Mouse (Mus musculus): ENCODE results near the gene Smarcc1. TPM values are rescaled to one million over a fixed set of nuclear protein-coding genes. Genes with fewer than 3 reads are reported as not detected.

Gene Smarcc1
- total and polyA plus RNA-seq, 3 experiments, result 35.5 to 488 (median 79.0) TPM

DNA sequence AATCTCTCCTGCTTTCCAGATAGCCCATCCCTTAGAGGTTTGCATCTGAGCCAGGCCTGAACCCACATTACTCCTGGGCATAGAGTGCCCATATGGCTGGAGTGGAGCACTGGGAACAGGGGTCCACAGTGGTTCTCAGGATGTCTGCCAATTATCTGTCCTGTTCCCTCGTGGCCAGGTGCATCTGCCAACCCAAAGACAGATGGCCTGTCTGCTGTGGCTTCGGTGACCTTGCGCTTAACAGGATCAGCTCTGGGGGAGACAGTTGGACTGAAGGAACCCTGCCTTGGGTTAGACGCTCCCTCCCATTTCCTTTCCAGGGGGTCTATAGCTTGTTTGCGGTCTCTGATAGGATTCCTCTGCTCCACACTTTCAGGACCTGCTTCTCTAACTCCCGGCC lies 141.1 kb downstream of the Smarcc1 start:
- Histone ChIP-seq H3K27me3 (ENCODE audit: control insufficient read depth in 1 of 2, insufficient read depth in 2 of 2, low read length in 2 of 2) (no peaks in the 10 kb centered on the region; a peak in 1 of 4 replicates), H3K79me2 (ENCODE audit: control insufficient read depth, insufficient read depth, low read length, poor library complexity) (no peaks in the 10 kb centered on the region), H3K27ac (ENCODE audit: control insufficient read depth, low read depth, low read length) (no peak overlapping the region), H3K9ac (ENCODE audit: control insufficient read depth, low read depth, low read length, poor library complexity, severe bottlenecking) (no peak overlapping the region), H3K9me3 (replicated peaks; ENCODE audit: insufficient read depth, low read length) (no peaks in the 10 kb centered on the region), H3K4me3 (ENCODE audit: control insufficient read depth in 1 of 2, insufficient read depth in 1 of 2, low read depth in 2 of 2, low read length in 2 of 2) (no peak overlapping the region), H3K36me3 (ENCODE audit: control insufficient read depth in 1 of 2, insufficient read depth in 2 of 2, low read length in 2 of 2) (no peaks in the 10 kb centered on the region), H3K4me1 (ENCODE audit: control insufficient read depth in 1 of 2, insufficient read depth in 2 of 2, low read length in 2 of 2) (no peaks in the 10 kb centered on the region)
- TF ChIP-seq CTCF (IDR thresholded peaks at IDR 0.05 in 2 of 3, conservative IDR thresholded peaks at IDR 0.05 in 1 of 3; ENCODE audit: control insufficient read depth in 1 of 3, insufficient read depth in 1 of 3, low read depth in 2 of 3, low read length in 3 of 3, poor library complexity in 1 of 3, severe bottlenecking in 1 of 3), result no peak
- TF ChIP-seq MYC (IDR thresholded peaks at IDR 0.05; ENCODE audit: low read depth, low read length), result no peak
- TF ChIP-seq MXI1 (IDR thresholded peaks at IDR 0.05; ENCODE audit: low read depth, low read length), result no peak
- TF ChIP-seq CHD1 (IDR thresholded peaks at IDR 0.05; ENCODE audit: low read depth, low read length), result no peak
- TF ChIP-seq RCOR1 (IDR thresholded peaks at IDR 0.05; ENCODE audit: low read depth, low read length), result no peak
- TF ChIP-seq NRF1 (IDR thresholded peaks at IDR 0.05; ENCODE audit: insufficient read depth, low read depth, low read length, poor library complexity, severe bottlenecking), result no peak
- no peak for TF ChIP-seq POLR2A (IDR thresholded peaks at IDR 0.05; ENCODE audit: control insufficient read depth in 1 of 2, insufficient read depth in 1 of 2, low read depth in 1 of 2, low read length in 2 of 2, poor library complexity in 1 of 2)
- TF ChIP-seq SIN3A (IDR thresholded peaks at IDR 0.05; ENCODE audit: low read length), result no peak
- no peak for TF ChIP-seq NELFE (IDR thresholded peaks at IDR 0.05; ENCODE audit: low read depth, low read length)
- no peak for TF ChIP-seq SMC3 (IDR thresholded peaks at IDR 0.05; ENCODE audit: low read depth, low read length)
- TF ChIP-seq ETS1 (IDR thresholded peaks at IDR 0.05; ENCODE audit: low read depth, low read length), result no peak
- no peak for TF ChIP-seq GABPA (IDR thresholded peaks at IDR 0.05; ENCODE audit: low read depth, low read length)
- no peak for TF ChIP-seq ELF1 (IDR thresholded peaks at IDR 0.05; ENCODE audit: low read depth, low read length)
- TF ChIP-seq MYB (IDR thresholded peaks at IDR 0.05; ENCODE audit: low read depth, low read length), result no peak
- TF ChIP-seq MAX (IDR thresholded peaks at IDR 0.05; ENCODE audit: low read length), result no peak
- no peak for TF ChIP-seq ZC3H11A (IDR thresholded peaks at IDR 0.05; ENCODE audit: low read depth, low read length)
- no peak for TF ChIP-seq JUND (IDR thresholded peaks at IDR 0.05; ENCODE audit: low read depth, low read length)
- DNase-seq (ENCODE audit: low read depth, low spot score), result no peak

GRCm38 (mm10) chr9:110259118-110259517 lies 141.6 kb downstream of the Smarcc1 start:
- no peak overlapping the region for H3K27ac ChIP-seq (ENCODE audit: control insufficient read depth, low read depth, low read length)
- no peak for DNase-seq (ENCODE audit: low read depth, low spot score)
- TF ChIP-seq POLR2A (IDR thresholded peaks at IDR 0.05; ENCODE audit: control insufficient read depth in 1 of 2, insufficient read depth in 1 of 2, low read depth in 1 of 2, low read length in 2 of 2, poor library complexity in 1 of 2) (no peak), ZKSCAN1 (IDR thresholded peaks at IDR 0.05; ENCODE audit: low read depth, low read length) (peak; percentile 79), MEF2A (IDR thresholded peaks at IDR 0.05; ENCODE audit: extremely low read depth, insufficient replicate concordance, low read depth, low read length, poor library complexity, severe bottlenecking) (no peak), MAFK (IDR thresholded peaks at IDR 0.05; ENCODE audit: borderline replicate concordance, low read depth, low read length) (no peak), POLR2AphosphoS5 (IDR thresholded peaks at IDR 0.05; ENCODE audit: borderline replicate concordance, low read depth, low read length) (no peak), USF1 (IDR thresholded peaks at IDR 0.05; ENCODE audit: low read depth, low read length) (no peak), MAX (IDR thresholded peaks at IDR 0.05; ENCODE audit: low read length) (no peak)

More at GRCm38 (mm10) chr9:110259118-110259517, 141.6 kb downstream of the Smarcc1 start:
- no peaks in the 10 kb centered on the region for H3K36me3 ChIP-seq (ENCODE audit: control insufficient read depth in 1 of 2, insufficient read depth in 2 of 2, low read length in 2 of 2)
- H3K4me1 ChIP-seq (ENCODE audit: control insufficient read depth in 1 of 2, insufficient read depth in 2 of 2, low read length in 2 of 2), result no peaks in the 10 kb centered on the region
- no peaks in the 10 kb centered on the region for H3K79me2 ChIP-seq (ENCODE audit: control insufficient read depth, insufficient read depth, low read length, poor library complexity)
- no peaks in the 10 kb centered on the region; a peak in 1 of 4 replicates for H3K27me3 ChIP-seq (ENCODE audit: control insufficient read depth in 1 of 2, insufficient read depth in 2 of 2, low read length in 2 of 2)
- H3K4me3 ChIP-seq (ENCODE audit: control insufficient read depth in 1 of 2, insufficient read depth in 1 of 2, low read depth in 2 of 2, low read length in 2 of 2), result no peak overlapping the region
- no peak overlapping the region for H3K9ac ChIP-seq (ENCODE audit: control insufficient read depth, low read depth, low read length, poor library complexity, severe bottlenecking)
- no peaks in the 10 kb centered on the region for H3K9me3 ChIP-seq (replicated peaks; ENCODE audit: insufficient read depth, low read length)
